Mouse (Mus musculus): ENCODE data around the gene Haus4. TPM values are rescaled to one million over a fixed set of nuclear protein-coding genes. Genes with fewer than 3 reads are reported as not detected.

Gene Haus4
- polyA plus RNA-seq, 1 experiment from 2014 or later = 23.3 TPM

DNA sequence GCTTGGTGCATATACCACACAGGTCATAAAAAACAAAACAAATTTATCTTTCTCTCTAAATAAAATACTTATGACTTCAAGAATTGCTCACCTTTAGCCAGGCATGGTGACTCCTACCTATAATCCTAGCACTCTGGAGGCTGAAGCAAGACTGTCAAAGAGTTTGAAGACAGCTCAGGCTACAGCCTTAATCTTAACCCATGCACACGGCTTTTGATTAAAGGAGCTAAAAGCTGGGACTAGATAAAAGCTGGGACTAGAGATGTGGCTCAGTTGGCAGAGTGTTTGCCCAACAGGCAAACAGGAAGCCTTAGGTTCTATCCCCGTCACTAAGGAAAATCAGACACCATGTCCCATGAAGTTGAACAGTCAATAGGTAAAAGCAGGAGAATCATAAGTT lies 51.3 kb downstream of the Haus4 start:
- ATAC-seq (no peak), DNase-seq (ENCODE audit: low read depth, low spot score) (no peak)
- TF ChIP-seq CTCF (IDR thresholded peaks at IDR 0.05) = no peak
- ChIA-PET POLR2A (no interaction called here), CTCF (no interaction called here)
- in situ Hi-C loops (cut with MboI; ENCODE audit: low pct_unique_long_range_greater_than_20kb) = no loop called here
- H3K27me3 ChIP-seq = no peaks in the 10 kb centered on the region

- ChIA-PET CTCF (no interaction called here), POLR2A (no interaction called here)
- in situ Hi-C loops (cut with MboI; ENCODE audit: low pct_unique_long_range_greater_than_20kb) = no loop called here
- H3K27me3 ChIP-seq = no peaks in the 10 kb centered on the region
- TF ChIP-seq CTCF (IDR thresholded peaks at IDR 0.05) = no peak
- ATAC-seq = peak; percentile 44
- DNase-seq (ENCODE audit: low read depth, low spot score) = no peak
Measured at GRCm38 (mm10) chr14:54501365-54501764, 53.1 kb downstream of the Haus4 start.

- TF ChIP-seq CTCF (IDR thresholded peaks at IDR 0.05) = no peak
- in situ Hi-C loops (cut with MboI; ENCODE audit: low pct_unique_long_range_greater_than_20kb) = no loop called here
- POLR2A ChIA-PET = no interaction called here
- no peak for DNase-seq (ENCODE audit: low read depth, low spot score)
- H3K27me3 ChIP-seq = no peaks in the 10 kb centered on the region
- CTCF ChIA-PET = no interaction called here
- no peak for ATAC-seq
Measured at GRCm38 (mm10) chr14:54499330-54499729, 55.1 kb downstream of the Haus4 start.

DNA sequence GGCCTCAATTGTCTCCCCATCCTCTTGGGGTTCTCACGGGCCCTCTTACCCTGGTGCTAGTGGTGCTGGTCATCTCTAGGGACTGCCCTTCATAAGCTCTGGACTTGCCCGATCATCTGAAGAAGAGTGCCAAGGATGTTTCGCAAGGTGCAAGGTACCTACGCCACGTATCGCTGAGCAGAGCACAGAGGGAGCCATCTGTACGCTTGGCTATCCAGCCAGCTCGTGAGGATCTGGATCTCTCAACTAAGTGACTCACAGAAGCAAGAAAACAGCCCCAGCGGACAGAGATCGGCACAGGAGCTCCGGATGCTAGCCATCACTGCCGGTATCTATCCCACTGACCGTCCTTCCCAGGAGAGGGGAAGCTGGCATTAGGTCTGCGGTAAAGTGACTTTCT lies 57.7 kb downstream of the Haus4 start:
- ATAC-seq (no peak), DNase-seq (ENCODE audit: low read depth, low spot score) (no peak)
- ChIA-PET CTCF (interaction anchor here (0.6 to 4.4 kb wide), 2 partner anchors 13 to 18 kb away, joined by 3 to 18 read pairs; no protein-coding TSS in a partner anchor), POLR2A (no interaction called here)
- H3K27me3 ChIP-seq = no peaks in the 10 kb centered on the region
- in situ Hi-C loops (cut with MboI; ENCODE audit: low pct_unique_long_range_greater_than_20kb) = no loop called here
- no peak for TF ChIP-seq CTCF (IDR thresholded peaks at IDR 0.05)

GRCm38 (mm10) chr14:54494234-54494633 lies 60.2 kb downstream of the Haus4 start:
- in situ Hi-C loops (cut with MboI; ENCODE audit: low pct_unique_long_range_greater_than_20kb) = no loop called here
- ATAC-seq (peak; percentile 79), DNase-seq (ENCODE audit: low read depth, low spot score) (no peak)
- ChIA-PET POLR2A (interaction anchor here (0.6 kb wide), 1 partner anchor 29 kb away, joined by 4 read pairs; no protein-coding TSS in a partner anchor), CTCF (interaction anchor here (0.7 to 4.4 kb wide), 7 partner anchors 9 to 24 kb away, joined by 3 to 18 read pairs (median 4); no protein-coding TSS in a partner anchor)
- TF ChIP-seq CTCF (IDR thresholded peaks at IDR 0.05) = peak; percentile 81
- no peaks in the 10 kb centered on the region for H3K27me3 ChIP-seq

DNA sequence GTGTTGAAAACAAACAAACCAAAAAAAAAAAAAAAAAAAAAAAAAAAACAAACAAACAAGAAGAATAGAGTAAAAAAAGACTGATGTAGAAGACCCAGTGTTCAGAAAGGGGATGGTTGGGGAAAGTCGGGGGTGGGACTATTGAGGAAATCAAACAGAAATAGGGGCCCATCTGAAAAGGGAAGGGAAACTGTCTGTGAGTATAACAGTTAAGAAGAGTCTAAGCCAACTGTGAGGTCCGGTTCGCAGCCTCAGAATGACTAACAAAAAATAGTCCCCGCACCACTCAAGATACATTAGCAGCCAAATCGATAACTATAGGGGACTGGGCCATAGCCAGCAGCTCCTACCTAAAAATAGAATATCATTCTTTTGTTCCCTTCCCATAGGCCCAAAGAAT lies 61.2 kb downstream of the Haus4 start:
- in situ Hi-C loops (cut with MboI; ENCODE audit: low pct_unique_long_range_greater_than_20kb) = no loop called here
- no peaks in the 10 kb centered on the region for H3K27me3 ChIP-seq
- ChIA-PET CTCF (interaction anchor here (1.0 to 1.7 kb wide), 4 partner anchors 9 to 266 kb away, joined by 3 to 5 read pairs (median 4); no protein-coding TSS in a partner anchor), POLR2A (no interaction called here)
- ATAC-seq = no peak
- TF ChIP-seq CTCF (IDR thresholded peaks at IDR 0.05) = no peak
- DNase-seq (ENCODE audit: low read depth, low spot score) = no peak

DNA sequence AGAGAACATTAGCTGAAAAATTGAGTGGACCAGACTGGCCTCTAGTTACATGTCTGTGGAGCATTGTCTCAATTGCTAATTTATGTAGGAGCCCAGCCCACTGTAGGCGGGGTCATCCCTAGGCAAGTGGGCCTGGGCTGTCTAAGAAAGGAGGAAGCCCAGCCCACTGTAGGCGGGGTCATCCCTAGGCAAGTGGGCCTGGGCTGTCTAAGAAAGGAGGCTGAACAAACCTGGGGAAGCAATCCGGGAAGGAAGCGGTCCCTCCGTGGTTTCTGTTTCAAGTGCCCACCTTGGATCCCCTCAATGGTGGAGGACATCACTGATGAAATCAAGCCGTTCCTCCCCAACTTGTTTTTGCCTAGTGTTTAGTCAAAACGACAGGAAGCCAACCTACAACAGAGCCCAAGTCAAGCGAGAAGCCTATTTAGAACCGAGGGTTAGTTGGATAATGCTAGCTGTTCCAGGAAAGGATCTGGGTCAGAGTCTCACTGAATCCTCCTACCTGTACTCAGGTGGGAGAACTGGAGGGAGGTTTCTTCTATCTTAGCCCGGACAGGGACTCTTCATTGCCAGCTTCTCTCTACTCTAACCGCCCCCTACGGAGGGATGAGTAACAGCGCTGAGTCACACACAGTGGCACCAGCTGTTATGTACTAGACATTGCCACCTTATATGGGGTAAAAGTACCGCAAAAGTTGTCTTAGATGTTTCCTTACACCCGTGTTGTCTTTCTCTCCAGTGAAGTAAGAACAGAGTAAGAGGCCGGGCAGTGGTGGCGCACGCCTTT lies 61.9 kb downstream of the Haus4 start:
- in situ Hi-C loops (cut with MboI; ENCODE audit: low pct_unique_long_range_greater_than_20kb) = no loop called here
- no peak for ATAC-seq

More for the DNA sequence above, 61.9 kb downstream of the Haus4 start:
- ChIA-PET POLR2A (no interaction called here), CTCF (interaction anchor here (1.4 to 1.5 kb wide), 3 partner anchors 9 to 265 kb away, joined by 3 to 4 read pairs (median 3); no protein-coding TSS in a partner anchor)
- no peak for DNase-seq (ENCODE audit: low read depth, low spot score)
- H3K27me3 ChIP-seq = no peaks in the 10 kb centered on the region
- no peak for TF ChIP-seq CTCF (IDR thresholded peaks at IDR 0.05)

Other genes with a start within 250 kb of the Haus4 start
- gene Oxa1l, start 193.8 kb downstream of the Haus4 start, polyA plus RNA-seq (2021) = 80.3 TPM
- gene Slc7a7, start 136.8 kb downstream of the Haus4 start, polyA plus RNA-seq (2021) = 8.2 TPM
- gene Mrpl52, start 127.7 kb downstream of the Haus4 start, polyA plus RNA-seq (2021) = 222 TPM
- gene Mmp14, start 123.0 kb downstream of the Haus4 start, polyA plus RNA-seq (2021) = 35.9 TPM
- gene Lrp10, start 90.5 kb downstream of the Haus4 start, polyA plus RNA-seq (2021) = 185 TPM
- gene Rem2, start 78.5 kb downstream of the Haus4 start, polyA plus RNA-seq (2021) = 0.27 TPM
- 57.4 TPM for gene Prmt5, start 37.1 kb downstream of the Haus4 start, polyA plus RNA-seq (2021)
- 91.9 TPM for gene Ajuba, start 22.9 kb upstream of the Haus4 start, polyA plus RNA-seq (2021)
- 12.2 TPM for gene 4931414P19Rik, start 51.4 kb upstream of the Haus4 start, polyA plus RNA-seq (2021)
- 335 TPM for gene Psmb5, start 63.4 kb upstream of the Haus4 start, polyA plus RNA-seq (2021)
- gene Psmb11, start 66.8 kb upstream of the Haus4 start, polyA plus RNA-seq (2021) = 0.01 TPM
- gene Gm17606, start 86.3 kb upstream of the Haus4 start, polyA plus RNA-seq (2021) = not detected
- 7.0 TPM for gene Cdh24, start 86.7 kb upstream of the Haus4 start, polyA plus RNA-seq (2021)
- gene 1700123O20Rik, start 131.6 kb upstream of the Haus4 start, polyA plus RNA-seq (2021) = 69.8 TPM
- gene Acin1, start 132.3 kb upstream of the Haus4 start, polyA plus RNA-seq (2021) = 215 TPM
- 0.03 TPM for gene Gm29776, start 144.2 kb upstream of the Haus4 start, polyA plus RNA-seq (2021)
- gene Cebpe, start 157.6 kb upstream of the Haus4 start, polyA plus RNA-seq (2021) = not detected
- gene Slc7a8, start 227.3 kb upstream of the Haus4 start, polyA plus RNA-seq (2021) = 0.04 TPM